Mouse (Mus musculus) frontal cortex, postnatal 10 days (tissue): ENCODE data around the gene Pkd1l1.

Source experiments
- DNase-seq, 2 experiments: peaks; one replicate each; pipeline ENCODE4 v3.0.0; 2022; ENCODE audit warnings: low spot score in 2 of 2, mixed read lengths in 1 of 2

The Pkd1l1 gene

DNA sequence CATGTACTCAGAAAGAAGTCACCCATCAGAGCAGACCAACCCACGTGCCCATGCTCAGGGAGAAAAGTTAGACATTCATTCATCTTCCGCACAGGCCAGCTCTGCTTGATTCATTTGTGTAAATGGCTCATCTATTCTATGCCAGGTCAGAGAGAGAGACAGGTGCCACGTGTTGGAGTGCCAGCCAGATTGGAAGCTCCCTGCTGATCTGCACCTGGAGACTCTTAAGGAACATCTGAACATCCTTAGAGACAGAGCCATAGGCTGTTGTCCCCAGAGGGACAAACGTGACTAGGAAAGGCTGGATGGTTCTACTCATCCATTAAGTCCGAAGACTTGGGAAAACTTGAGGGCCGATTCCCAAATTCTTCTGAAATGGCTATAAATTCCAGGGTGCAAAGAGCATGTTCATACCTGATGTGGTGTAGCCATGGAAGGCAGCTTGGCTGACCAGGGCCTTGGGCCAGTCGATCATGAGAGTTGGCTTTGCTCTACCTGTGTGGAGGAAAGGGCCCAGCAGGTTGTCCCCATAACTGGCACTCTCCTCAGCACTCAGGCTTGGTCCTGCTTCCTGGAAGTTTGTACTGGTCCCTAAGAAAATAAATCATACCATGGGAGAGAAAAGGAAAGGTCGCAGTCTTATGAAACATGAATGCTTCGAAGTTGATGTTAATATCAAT, 36.5 kb downstream of the Pkd1l1 start:
- no peak for DNase-seq

GRCm38 (mm10) chr11:8916081-8916671, 56.9 kb downstream of the Pkd1l1 start:
- no peak for DNase-seq

DNA sequence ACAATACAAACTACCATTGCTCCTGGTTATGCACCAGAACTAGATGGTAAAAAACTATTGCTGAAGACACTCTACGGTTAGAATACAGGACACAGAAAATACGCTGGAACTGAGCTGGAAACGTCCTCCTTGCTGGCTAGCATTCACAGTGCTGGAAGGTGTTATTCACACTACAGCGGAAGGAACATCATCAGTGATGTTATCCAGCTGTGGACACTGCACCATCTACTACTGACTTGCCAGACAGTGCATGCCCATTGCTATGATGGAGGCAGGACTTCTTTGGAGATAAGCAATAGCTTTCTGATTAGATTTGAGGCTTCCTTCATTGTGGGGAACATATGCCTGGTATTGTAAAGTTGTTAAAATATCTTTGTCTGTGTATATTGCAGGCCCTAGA, 90.3 kb downstream of the Pkd1l1 start:
- no peak for DNase-seq

GRCm38 (mm10) chr11:8881521-8881920, 91.5 kb downstream of the Pkd1l1 start:
- DNase-seq = no peak

- no peak for DNase-seq
These were observed 103.0 kb downstream of the Pkd1l1 start for GRCm38 (mm10) chr11:8870115-8870514.

DNA sequence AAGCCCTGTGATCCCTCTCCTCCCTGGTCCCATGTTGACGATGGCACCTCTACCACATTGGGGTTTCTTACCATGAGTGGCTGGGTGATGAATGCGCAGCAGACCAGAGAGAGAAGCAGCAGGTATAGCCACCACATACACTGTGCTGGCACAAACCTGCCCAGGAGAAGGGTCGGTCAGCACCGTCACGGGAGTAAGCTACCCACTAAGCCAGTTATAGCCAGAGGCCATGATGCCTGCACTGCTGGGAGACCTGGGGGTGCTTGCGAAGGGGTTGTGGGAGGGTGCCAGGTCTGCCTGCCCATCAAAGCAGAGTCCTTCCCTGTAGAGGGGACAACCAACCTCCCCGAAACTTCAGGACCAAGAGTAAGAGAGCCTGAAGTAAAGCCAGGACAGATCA, 107.0 kb downstream of the Pkd1l1 start:
- no peak for DNase-seq

- peak; percentile 19 to 37 for DNase-seq
These were observed 109.0 kb downstream of the Pkd1l1 start for GRCm38 (mm10) chr11:8863955-8864675.

- DNase-seq = no peak
These were observed 110.6 kb downstream of the Pkd1l1 start for GRCm38 (mm10) chr11:8862426-8862825.

GRCm38 (mm10) chr11:8861978-8862377, 111.1 kb downstream of the Pkd1l1 start:
- no peak for DNase-seq

DNA sequence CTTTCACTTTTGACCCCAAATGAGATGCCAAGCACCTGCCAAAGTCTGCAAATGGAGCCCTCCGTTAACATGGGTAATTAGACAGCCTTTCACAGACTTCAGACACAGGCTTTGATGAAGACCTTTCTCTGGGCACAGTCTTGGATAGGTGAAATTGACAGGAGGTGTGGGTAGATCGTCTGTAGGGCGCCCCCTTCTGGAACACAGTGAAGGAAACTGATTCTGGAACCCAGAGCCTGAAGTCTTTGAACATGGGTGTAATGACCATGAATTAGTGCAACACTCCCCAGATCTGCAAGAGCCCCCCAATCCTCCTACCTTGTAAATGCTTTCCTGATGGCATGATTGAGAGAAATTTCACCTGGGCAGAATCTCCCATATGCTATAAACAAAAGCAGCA, 112.2 kb downstream of the Pkd1l1 start:
- no peak for DNase-seq

DNA sequence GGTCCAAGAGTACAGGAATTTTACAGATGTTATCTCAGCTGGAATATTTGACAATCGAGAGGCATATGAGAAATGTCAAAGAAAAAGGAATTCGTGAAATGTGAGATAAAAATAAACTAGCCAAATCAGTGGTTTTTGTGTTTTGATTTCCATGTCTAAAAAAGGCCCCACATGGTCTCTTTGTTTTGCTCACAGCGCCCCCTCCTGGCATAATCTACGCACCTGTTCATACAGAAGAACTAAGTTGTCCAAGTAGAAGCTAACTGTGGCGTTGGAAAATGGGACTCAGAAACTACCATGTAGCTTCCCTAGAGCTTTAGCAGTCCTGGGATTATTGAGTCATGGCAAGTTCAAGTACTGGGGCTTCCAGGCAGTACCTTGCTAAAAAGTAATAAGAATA, 113.2 kb downstream of the Pkd1l1 start:
- peak in 1 of 2 experiments; percentile 57 for DNase-seq

DNA sequence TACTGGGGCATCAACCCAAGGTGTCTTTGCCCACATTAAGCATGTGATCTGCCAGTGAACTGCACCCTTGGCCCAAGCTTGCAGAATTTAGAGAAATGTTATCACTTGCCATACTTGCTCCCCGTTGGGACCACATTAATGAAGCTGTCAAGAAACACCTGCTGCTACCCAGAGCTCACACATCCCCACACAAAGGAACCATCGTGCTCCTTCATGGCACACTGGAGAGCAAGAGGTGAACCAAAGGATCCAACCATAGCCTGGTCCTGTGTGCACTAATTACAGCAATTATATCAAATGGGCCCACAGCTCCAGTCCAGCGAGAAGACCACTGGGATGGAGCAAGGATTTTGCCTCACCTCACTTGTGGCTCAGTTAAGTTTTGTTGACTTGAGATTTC, 114.0 kb downstream of the Pkd1l1 start:
- no peak for DNase-seq

GRCm38 (mm10) chr11:8856125-8856524, 116.9 kb downstream of the Pkd1l1 start:
- no peak for DNase-seq

DNA sequence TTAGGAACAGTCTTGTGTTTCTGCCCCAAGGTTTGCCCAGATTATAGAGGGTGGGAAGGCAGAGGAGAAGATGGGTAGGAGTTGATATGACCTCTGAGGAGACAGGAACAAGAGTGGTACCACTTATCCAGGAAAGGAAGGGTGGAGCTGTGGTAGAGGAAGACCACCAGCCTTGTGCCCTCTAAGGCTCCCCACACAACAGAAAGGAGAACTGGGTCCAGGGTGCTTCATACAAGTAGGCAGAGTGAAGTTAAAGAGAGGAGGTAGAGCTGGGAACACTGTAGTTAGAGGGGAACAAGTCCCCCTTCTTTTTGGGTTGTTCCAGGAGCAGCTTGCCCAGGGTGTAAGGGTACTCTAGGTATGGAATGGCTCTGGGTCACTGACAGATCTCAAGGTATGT, 125.0 kb downstream of the Pkd1l1 start:
- no peak for DNase-seq

DNA sequence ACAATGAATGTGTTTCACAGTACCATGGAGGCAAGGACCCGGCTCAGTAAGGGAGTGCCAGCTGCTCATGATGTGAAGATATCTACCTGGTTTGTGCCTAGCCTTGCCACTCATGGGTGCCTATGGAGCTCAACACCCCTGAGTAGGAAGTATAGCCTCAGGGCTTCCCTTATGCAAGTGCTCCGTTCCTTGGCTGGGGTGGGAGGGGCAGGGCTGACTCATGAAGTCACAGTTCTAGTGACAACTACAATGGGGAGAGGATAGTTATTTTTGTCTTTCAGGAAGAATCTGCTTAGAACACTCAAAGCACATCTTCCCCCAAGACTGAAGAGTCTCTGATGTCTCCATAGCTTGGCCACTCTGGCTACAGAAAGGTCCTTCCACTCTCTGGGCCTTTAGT, 125.4 kb downstream of the Pkd1l1 start:
- no peak for DNase-seq

GRCm38 (mm10) chr11:8836176-8836575, 136.9 kb downstream of the Pkd1l1 start:
- no peak for DNase-seq

DNA sequence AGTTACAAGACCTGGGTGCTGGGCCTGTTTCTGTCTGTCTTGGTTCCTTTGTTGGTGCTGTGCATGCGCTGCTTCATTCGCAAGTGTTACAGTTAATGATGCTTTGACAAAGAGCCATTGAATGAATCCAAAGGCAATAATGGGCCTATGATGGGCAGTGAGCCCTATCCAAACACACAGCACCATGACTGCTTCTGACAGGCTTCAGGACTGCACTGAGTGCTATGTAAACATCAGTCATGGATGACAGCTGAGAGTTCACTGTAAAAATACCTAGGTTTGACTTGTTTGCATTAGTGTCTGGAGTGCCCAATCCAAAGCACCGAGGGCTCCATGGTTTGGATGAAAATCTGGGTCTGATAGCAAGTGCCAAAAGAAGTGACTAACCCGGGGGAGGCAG, 138.9 kb downstream of the Pkd1l1 start:
- no peak for DNase-seq

DNA sequence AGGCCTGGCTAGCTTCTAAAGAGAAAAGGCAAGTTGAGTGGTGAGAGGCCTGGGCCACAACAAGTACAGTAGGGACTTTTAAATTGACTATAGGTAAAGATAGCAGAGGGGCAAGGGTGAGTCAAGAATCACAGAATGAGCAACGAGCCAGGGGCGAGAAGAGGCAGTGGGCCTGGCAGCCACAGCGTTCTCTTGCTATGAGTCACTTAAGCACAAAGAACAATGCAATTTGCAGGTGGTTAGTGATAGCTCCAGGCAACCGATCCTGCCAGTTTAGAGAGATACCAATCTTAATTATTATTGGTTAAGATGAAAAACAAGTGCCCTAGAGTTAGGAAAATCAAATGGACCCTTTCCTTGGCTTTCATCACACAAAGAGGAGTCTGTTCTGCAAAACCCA, 142.5 kb downstream of the Pkd1l1 start:
- no peak for DNase-seq

DNA sequence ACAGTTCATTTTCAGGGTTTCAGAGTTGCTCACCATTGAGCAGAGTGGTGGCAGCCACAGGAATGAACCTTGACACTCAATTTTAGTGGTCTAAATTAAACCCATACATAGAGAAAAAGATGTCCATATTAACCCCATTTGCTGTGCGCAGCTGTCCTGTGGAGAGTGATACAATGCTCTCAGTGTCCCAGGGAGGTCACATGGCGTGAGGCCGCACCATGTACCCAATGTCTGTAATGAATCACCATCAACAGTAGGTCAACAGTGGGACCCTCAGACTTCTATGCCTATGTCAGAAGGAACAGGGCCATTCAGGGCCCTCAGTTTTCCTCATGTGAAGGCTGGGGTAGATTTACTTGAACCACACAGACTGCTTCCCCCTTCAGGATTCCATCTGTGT, 143.5 kb downstream of the Pkd1l1 start:
- no peak for DNase-seq

GRCm38 (mm10) chr11:8828836-8829526, 144.1 kb downstream of the Pkd1l1 start:
- DNase-seq = no peak

GRCm38 (mm10) chr11:8826609-8827008, 146.5 kb downstream of the Pkd1l1 start:
- no peak for DNase-seq

DNA sequence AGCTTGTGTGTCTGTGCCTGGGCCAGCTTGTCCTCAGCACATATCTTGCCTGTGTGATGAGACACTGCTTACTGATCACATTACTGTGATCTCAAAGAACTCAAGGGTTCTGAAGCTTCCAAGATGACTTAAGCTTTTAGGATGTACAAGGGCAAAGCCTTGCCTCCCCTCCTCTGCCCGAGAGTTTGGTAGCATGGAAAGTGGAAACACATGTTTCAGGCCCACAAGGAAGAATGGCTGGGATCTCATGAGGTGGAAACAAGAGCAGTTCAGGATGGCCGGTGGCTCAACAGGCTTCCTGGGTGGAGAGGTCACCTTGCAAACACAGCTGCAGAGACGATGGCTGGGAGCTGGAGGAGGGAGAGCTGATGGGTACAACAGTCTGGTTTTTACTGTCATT, 147.0 kb downstream of the Pkd1l1 start:
- no peak for DNase-seq

DNA sequence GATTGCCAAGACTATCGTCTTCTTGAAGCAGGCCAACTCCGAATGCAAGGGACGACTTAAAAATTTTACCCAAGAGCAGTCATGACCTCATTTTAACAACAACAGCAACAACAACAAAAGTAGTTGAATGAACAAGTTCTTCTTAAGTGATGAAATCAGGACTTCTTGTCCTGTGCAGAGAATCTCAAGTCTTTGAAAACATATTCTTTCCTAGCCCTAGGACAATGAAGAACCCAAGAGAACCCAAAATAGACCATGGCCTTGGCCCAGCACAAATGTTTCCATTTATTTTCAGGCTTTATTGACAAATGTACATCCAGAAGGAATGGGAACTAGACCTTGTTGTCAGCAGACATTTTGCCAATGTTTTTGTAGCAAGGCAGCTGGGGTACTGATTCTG, 147.7 kb downstream of the Pkd1l1 start:
- no peak for DNase-seq
